Mouse (Mus musculus) stomach, postnatal 0 days (tissue): ENCODE measurements at regions not wholly inside any gene's neighbourhood (a gene's known extent, or its start where the extent isn't known, plus 50 kb on each side); places are given as distances from the start of the nearest gene placed in this dataset.

Experiments used
- CTCF ChIP-seq: IDR thresholded peaks from 2 replicates; pipeline ENCODE4 v1.5.1; 2016; ENCODE audit warnings: antibody characterized with exemption, low read depth, mild to moderate bottlenecking, moderate library complexity
- EP300 ChIP-seq: optimal IDR thresholded peaks from 2 replicates; pipeline ENCODE3; 2016; ENCODE audit warnings: antibody characterized with exemption

GRCm38 (mm10) chr3:80006263-80006662, 121.9 kb downstream of the Fam198b start:
- no peak for TF ChIP-seq CTCF
- no peak for TF ChIP-seq EP300
